Mouse (Mus musculus): ENCODE measurements around the gene Map2k5.

GRCm38 (mm10) chr9:63142335-63143036 is 235.2 kb downstream of the Map2k5 start:
- TF ChIP-seq CTCF (IDR thresholded peaks at IDR 0.05; ENCODE audit: extremely low read depth, insufficient read depth, insufficient read length, insufficient replicate concordance): no peak
- no peak for TF ChIP-seq POLR2A (IDR thresholded peaks at IDR 0.05; ENCODE audit: low read depth, low read length)
